Mouse (Mus musculus): ENCODE data around the gene Itgal. TPM values are rescaled to one million over a fixed set of nuclear protein-coding genes. Genes with fewer than 3 reads are reported as not detected.

The Itgal gene
- polyA plus RNA-seq, 1 experiment from 2014 or later = 0.20 TPM

DNA sequence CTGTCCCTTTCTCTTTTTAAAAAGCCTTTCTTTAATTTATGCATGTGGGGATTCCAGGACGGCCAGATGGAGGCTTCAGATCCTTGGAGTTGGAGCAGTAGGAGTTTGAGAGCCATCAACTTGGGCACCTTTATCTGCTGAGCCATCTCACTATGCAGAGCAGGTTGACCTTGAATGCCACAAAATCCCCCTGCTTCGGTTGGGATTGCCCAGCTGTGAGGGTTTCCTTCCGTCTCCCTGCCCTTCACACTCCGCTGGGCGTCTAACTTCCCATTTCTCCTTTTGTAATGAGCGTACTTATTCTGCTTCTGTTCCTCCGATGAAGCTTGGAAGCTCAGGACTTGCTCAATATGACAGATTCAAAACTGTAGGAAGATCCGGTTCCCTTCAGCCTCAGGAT, 5.9 kb upstream of the Itgal start:
- Histone ChIP-seq H3K9me3 (ENCODE audit: control insufficient read depth, low read length) (peaks cover 10% of the 10 kb centered on the region), H3K9ac (replicated peaks; ENCODE audit: low read depth, low read length) (no peak overlapping the region), H3K27me3 (replicated peaks; ENCODE audit: control insufficient read depth, insufficient read depth, low read length) (no peaks in the 10 kb centered on the region), H3K4me1 (replicated peaks; ENCODE audit: control insufficient read depth, insufficient read depth, low read length) (no peaks in the 10 kb centered on the region), H3K27ac (ENCODE audit: low read length) (no peak overlapping the region), H3K36me3 (ENCODE audit: control insufficient read depth, insufficient read depth) (no peaks in the 10 kb centered on the region), H3K4me2 (ENCODE audit: low read length) (no peak overlapping the region), H3K4me3 (replicated peaks; ENCODE audit: low read length) (no peak overlapping the region)
- no peak for ATAC-seq
- 62% methylated on average over 8 of the region's 8 CpGs for WGBS

DNA sequence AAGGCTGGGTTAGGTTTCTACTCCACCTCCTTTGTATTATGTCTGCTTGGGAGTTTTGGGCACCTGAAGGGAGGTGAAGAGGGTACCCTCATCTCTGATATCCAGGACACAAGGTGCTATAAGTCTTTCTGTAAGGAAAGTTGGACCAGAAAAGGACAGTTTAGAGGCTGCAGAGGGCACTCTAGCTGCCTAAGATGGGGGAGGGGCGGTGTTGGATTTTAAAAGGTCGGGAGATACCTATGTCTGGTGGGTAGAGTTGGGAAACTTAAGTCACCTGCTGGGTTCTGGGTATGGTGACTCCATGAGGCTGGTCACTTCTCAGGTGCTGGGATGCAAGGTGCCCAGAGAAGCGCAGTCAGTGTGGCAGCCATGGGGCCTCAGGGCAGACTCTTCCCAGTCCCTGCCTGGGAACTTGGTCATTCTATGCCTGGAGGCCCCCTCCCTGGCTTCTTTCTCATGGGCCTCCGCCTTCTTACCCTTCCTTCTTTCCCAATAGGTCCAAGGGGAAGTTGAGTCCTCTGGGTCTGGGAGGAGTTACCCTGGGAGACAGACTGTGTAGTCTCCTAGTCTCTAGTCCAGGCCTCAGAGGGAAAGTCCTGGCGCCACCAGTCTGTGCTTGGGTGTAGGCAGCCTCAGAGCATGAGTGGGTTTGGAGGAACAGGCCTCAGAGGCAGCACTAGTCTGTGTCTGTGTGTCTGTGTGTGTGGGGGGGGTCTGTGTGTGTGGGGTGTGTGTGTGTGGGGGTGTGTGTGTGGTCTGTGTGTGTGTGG, 911 bp downstream of the Itgal start:
- no peak for ATAC-seq
- no peaks in the 10 kb centered on the region for H3K36me3 ChIP-seq (ENCODE audit: control insufficient read depth, insufficient read depth)
- H3K4me3 ChIP-seq (replicated peaks; ENCODE audit: low read length) = no peak overlapping the region
- H3K9ac ChIP-seq (replicated peaks; ENCODE audit: low read depth, low read length) = no peak overlapping the region
- no peaks in the 10 kb centered on the region for H3K9me3 ChIP-seq (ENCODE audit: control insufficient read depth, low read length)
- no peak overlapping the region for H3K4me2 ChIP-seq (ENCODE audit: low read length)
- H3K4me1 ChIP-seq (replicated peaks; ENCODE audit: control insufficient read depth, insufficient read depth, low read length) = no peaks in the 10 kb centered on the region
- no peak overlapping the region for H3K27ac ChIP-seq (ENCODE audit: low read length)
- WGBS = 87% methylated on average over 5 of the region's 5 CpGs
- H3K27me3 ChIP-seq (replicated peaks; ENCODE audit: control insufficient read depth, insufficient read depth, low read length) = no peaks in the 10 kb centered on the region

DNA sequence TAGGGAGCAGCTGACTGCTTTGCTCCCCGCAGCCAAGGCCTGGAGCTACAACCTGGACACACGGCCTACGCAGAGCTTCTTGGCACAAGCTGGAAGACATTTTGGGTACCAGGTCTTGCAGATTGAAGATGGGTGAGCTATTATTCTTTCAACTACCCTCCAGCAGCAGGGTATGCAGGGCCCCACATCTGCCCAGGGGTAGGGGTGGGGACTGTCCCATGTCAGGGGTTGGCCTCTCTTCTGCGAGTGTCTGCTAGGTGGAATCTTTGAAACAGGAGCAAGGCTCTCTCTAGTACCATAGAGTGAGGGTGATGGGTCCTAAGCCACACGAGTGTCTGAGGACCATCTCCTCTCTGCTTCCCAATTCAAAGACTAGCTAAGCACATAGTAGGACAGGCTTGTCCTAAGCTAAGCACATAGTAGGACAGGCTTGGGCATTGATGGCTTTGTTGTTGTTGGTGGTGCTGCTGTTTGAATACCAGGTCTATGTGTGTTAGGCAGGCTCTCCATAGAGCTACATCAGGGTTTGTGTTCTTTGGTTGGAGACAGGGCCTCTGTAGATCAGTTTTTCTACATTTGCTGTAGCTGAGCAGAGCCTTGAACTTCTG, 1.6 kb downstream of the Itgal start:
- WGBS = 96% methylated on average over 5 of the region's 5 CpGs

DNA sequence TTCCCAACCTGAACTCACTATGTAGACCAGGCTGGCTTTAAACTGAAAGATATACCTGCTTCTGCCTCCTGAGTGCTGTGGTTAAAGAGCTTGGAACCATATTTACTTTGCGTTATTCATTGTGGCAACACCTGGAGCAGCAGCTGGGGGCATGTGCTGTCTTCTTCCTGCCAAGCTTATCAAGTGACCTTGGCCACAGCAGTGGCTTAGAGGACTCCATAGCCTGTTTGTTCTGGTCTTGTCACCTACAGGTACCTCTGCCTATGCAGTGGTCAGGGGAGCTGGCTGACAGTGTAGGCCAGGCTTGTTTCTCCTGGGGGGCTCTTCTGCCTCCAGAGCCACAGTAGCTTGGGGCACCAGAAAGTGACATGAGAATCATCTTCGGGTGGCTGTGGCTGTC, 12.4 kb downstream of the Itgal start:
- no peak overlapping the region for H3K27ac ChIP-seq (ENCODE audit: low read length)
- H3K27me3 ChIP-seq (replicated peaks; ENCODE audit: control insufficient read depth, insufficient read depth, low read length) = no peaks in the 10 kb centered on the region
- H3K9me3 ChIP-seq (ENCODE audit: control insufficient read depth, low read length) = no peaks in the 10 kb centered on the region
- no peaks in the 10 kb centered on the region for H3K36me3 ChIP-seq (ENCODE audit: control insufficient read depth, insufficient read depth)
- H3K4me2 ChIP-seq (ENCODE audit: low read length) = no peak overlapping the region
- WGBS = 90% methylated on average over 2 of the region's 2 CpGs
- ATAC-seq = no peak
- H3K4me1 ChIP-seq (replicated peaks; ENCODE audit: control insufficient read depth, insufficient read depth, low read length) = no peaks in the 10 kb centered on the region
- H3K4me3 ChIP-seq (replicated peaks; ENCODE audit: low read length) = no peak overlapping the region
- no peak overlapping the region for H3K9ac ChIP-seq (replicated peaks; ENCODE audit: low read depth, low read length)

More for the DNA sequence above, 1.6 kb downstream of the Itgal start:
- Histone ChIP-seq H3K27ac (ENCODE audit: low read length) (no peak overlapping the region), H3K36me3 (ENCODE audit: control insufficient read depth, insufficient read depth) (no peaks in the 10 kb centered on the region), H3K9ac (replicated peaks; ENCODE audit: low read depth, low read length) (no peak overlapping the region), H3K4me3 (replicated peaks; ENCODE audit: low read length) (no peak overlapping the region), H3K9me3 (ENCODE audit: control insufficient read depth, low read length) (no peaks in the 10 kb centered on the region), H3K4me2 (ENCODE audit: low read length) (no peak overlapping the region), H3K27me3 (replicated peaks; ENCODE audit: control insufficient read depth, insufficient read depth, low read length) (no peaks in the 10 kb centered on the region), H3K4me1 (replicated peaks; ENCODE audit: control insufficient read depth, insufficient read depth, low read length) (no peaks in the 10 kb centered on the region)
- no peak for ATAC-seq

DNA sequence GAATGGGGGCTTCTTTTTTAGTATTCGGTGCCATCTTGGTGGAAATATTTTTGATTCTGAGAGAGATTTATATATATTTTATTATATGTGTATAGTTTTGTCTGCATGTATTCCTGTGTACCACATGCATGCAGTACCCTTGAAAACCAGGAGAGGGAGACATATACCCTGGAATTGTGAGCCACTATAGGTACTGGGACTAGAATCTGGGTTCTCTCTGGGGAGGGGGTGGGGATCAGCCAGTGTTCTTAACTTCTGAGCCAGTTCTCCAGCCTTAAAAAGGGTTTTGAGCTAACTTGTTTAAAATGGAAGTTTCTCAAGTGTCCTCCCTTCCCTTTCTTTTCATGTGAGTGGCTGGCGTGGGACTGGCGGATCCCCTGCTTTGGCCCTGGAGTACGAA, 12.8 kb downstream of the Itgal start:
- no peak overlapping the region for H3K4me2 ChIP-seq (ENCODE audit: low read length)
- H3K9ac ChIP-seq (replicated peaks; ENCODE audit: low read depth, low read length) = no peak overlapping the region
- WGBS = 48% methylated on average over 4 of the region's 4 CpGs
- H3K4me3 ChIP-seq (replicated peaks; ENCODE audit: low read length) = no peak overlapping the region
- ATAC-seq = no peak
- H3K9me3 ChIP-seq (ENCODE audit: control insufficient read depth, low read length) = no peaks in the 10 kb centered on the region
- no peaks in the 10 kb centered on the region for H3K36me3 ChIP-seq (ENCODE audit: control insufficient read depth, insufficient read depth)
- no peak overlapping the region for H3K27ac ChIP-seq (ENCODE audit: low read length)
- no peaks in the 10 kb centered on the region for H3K4me1 ChIP-seq (replicated peaks; ENCODE audit: control insufficient read depth, insufficient read depth, low read length)
- no peaks in the 10 kb centered on the region for H3K27me3 ChIP-seq (replicated peaks; ENCODE audit: control insufficient read depth, insufficient read depth, low read length)

DNA sequence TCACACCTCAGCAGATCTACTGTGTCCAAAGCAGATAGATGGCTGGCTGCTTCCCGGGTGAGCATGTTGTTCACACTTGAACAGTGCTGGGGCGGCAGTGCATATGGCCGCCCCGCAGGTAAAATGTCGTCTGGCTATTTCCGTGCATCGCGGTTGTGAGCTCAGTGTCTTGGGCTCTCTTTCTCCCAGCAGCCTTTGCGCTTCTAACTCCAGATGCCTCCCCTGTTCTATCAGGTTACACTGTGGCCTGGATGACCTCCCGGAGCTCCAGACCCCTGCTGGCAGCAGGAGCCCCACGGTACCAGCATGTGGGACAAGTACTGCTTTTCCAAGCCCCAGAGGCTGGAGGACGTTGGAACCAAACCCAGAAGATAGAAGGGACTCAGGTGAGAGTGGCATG, 13.9 kb downstream of the Itgal start:
- no peak overlapping the region for H3K4me3 ChIP-seq (replicated peaks; ENCODE audit: low read length)
- no peaks in the 10 kb centered on the region for H3K4me1 ChIP-seq (replicated peaks; ENCODE audit: control insufficient read depth, insufficient read depth, low read length)
- H3K27ac ChIP-seq (ENCODE audit: low read length) = no peak overlapping the region
- no peaks in the 10 kb centered on the region for H3K9me3 ChIP-seq (ENCODE audit: control insufficient read depth, low read length)
- H3K4me2 ChIP-seq (ENCODE audit: low read length) = no peak overlapping the region
- H3K9ac ChIP-seq (replicated peaks; ENCODE audit: low read depth, low read length) = no peak overlapping the region
- WGBS = 78% methylated on average over 12 of the region's 12 CpGs
- no peak for ATAC-seq
- H3K36me3 ChIP-seq (ENCODE audit: control insufficient read depth, insufficient read depth) = no peaks in the 10 kb centered on the region
- H3K27me3 ChIP-seq (replicated peaks; ENCODE audit: control insufficient read depth, insufficient read depth, low read length) = no peaks in the 10 kb centered on the region

DNA sequence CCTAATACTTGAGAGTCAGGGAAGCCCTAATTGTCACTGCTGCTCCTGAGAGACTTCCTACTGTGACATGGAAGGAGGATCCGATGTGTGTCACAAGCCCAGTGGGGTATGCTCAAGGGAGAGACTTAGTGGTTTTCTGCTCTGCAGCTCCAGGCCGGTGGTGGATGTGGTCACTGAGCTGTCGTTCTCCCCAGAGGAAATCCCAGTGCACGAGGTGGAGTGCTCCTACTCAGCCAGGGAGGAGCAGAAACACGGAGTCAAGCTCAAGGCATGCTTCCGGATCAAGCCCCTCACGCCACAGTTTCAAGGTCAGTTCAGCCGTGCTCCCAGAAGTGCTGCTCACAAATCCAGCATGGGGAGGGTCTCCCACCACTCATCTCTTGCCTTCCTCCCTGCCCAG, 17.9 kb downstream of the Itgal start:
- Histone ChIP-seq H3K4me1 (replicated peaks; ENCODE audit: control insufficient read depth, insufficient read depth, low read length) (no peaks in the 10 kb centered on the region), H3K27me3 (replicated peaks; ENCODE audit: control insufficient read depth, insufficient read depth, low read length) (no peaks in the 10 kb centered on the region), H3K4me3 (replicated peaks; ENCODE audit: low read length) (no peak overlapping the region), H3K4me2 (ENCODE audit: low read length) (no peak overlapping the region), H3K9ac (replicated peaks; ENCODE audit: low read depth, low read length) (no peak overlapping the region), H3K9me3 (ENCODE audit: control insufficient read depth, low read length) (no peaks in the 10 kb centered on the region), H3K27ac (ENCODE audit: low read length) (no peak overlapping the region), H3K36me3 (ENCODE audit: control insufficient read depth, insufficient read depth) (no peaks in the 10 kb centered on the region)
- 40% methylated on average over 8 of the region's 8 CpGs for WGBS
- ATAC-seq = no peak

DNA sequence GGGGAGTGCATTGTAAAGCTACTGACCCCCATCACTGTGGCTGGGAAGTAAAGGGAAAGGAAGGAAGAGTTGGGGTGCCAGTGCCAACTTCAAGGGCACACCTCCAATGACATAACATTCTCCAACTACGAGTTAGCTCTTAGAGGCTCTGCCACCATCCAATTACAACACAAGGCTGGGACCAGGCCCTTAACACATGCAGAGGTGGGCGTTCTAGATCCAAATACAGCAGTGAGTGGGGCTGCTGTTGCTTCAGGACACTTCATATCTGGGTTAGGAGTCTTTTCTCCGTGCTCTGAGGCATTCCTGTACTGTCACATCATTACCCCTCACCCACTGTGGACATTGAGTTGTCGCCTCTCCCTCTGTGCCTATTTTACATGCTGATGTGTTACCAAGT, 25.0 kb downstream of the Itgal start:
- Histone ChIP-seq H3K4me2 (ENCODE audit: low read length) (no peak overlapping the region), H3K9me3 (ENCODE audit: control insufficient read depth, low read length) (no peaks in the 10 kb centered on the region), H3K27ac (ENCODE audit: low read length) (no peak overlapping the region), H3K4me3 (replicated peaks; ENCODE audit: low read length) (no peak overlapping the region), H3K36me3 (ENCODE audit: control insufficient read depth, insufficient read depth) (no peaks in the 10 kb centered on the region), H3K27me3 (replicated peaks; ENCODE audit: control insufficient read depth, insufficient read depth, low read length) (no peaks in the 10 kb centered on the region), H3K4me1 (replicated peaks; ENCODE audit: control insufficient read depth, insufficient read depth, low read length) (no peaks in the 10 kb centered on the region), H3K9ac (replicated peaks; ENCODE audit: low read depth, low read length) (no peak overlapping the region)
- ATAC-seq = no peak
- 76% methylated on average over 4 of the region's 4 CpGs for WGBS

DNA sequence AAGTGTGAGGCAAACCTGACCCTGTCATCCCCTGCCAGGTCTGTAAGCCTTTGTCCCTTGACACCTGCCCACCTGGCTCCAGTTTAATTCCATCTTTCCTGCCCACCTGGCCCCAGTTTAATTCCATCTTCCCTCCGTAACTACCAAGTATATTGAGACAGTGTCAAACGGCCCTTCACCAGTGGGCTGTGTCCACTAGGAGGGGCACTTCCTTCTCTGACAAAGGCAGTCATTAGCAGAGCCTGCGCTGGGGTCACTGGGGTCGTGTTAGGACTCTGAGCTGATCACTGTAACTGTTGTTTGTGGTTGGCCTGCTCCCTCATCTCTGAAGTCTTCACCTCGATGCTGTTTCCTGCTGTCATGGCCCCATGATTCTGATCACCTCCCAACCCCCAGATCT, 26.0 kb downstream of the Itgal start:
- no peak overlapping the region for H3K27ac ChIP-seq (ENCODE audit: low read length)
- H3K4me2 ChIP-seq (ENCODE audit: low read length) = no peak overlapping the region
- WGBS = 38% methylated on average over 5 of the region's 5 CpGs
- no peak overlapping the region for H3K9ac ChIP-seq (replicated peaks; ENCODE audit: low read depth, low read length)
- ATAC-seq = no peak
- no peak overlapping the region for H3K4me3 ChIP-seq (replicated peaks; ENCODE audit: low read length)
- no peaks in the 10 kb centered on the region for H3K36me3 ChIP-seq (ENCODE audit: control insufficient read depth, insufficient read depth)
- H3K27me3 ChIP-seq (replicated peaks; ENCODE audit: control insufficient read depth, insufficient read depth, low read length) = no peaks in the 10 kb centered on the region
- no peaks in the 10 kb centered on the region for H3K9me3 ChIP-seq (ENCODE audit: control insufficient read depth, low read length)
- no peaks in the 10 kb centered on the region for H3K4me1 ChIP-seq (replicated peaks; ENCODE audit: control insufficient read depth, insufficient read depth, low read length)
